Comparison of ENCODE assay signal across 8 mouse cellular contexts in the genomic region with DNA sequence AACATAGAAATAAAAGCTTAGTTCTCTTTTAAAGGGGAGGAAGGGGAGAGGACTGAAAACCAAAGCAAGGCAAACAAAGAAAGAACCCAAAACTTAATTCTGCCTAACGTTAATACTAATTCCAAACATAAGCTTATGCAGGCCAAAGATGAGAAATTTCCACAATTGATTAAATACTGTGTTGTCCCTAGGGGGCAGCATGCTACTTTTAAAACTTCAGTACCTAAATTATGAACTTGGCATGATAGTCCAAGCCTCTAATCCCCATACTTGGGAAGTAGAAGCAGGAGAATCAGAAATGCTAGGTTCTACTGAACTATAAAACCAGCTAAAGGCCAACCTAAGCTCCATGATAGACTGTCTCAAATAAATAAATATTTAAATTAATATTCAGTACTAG. TPM values are rescaled to one million over a fixed set of nuclear protein-coding genes. Genes with fewer than 3 reads are reported as not detected.
A peak's percentile ranks its signal among the peaks of the same experiment; 100 is the strongest.
DNase-seq lines count a peak whose midpoint lies in the region; ATAC-seq and TF ChIP-seq lines count a peak whose summit lies in the region.
"Had no signal": no experiment of that assay in that cellular context is flagged by ENCODE, and none has a peak within 500 bp of the region (broad histone marks: within the 10 kb centered on the region; RNA-seq: fewer than 3 reads in every experiment).

No protein-coding gene starts in this region.

- H3K4me2 ChIP-seq in intestine, postnatal 0 days (replicated peaks; ENCODE audit: low read depth), result no peak overlapping the region
- H3K4me2 ChIP-seq in intestine, embryonic 16.5 days (ENCODE audit: low read depth, low read length), result no peak overlapping the region
- H3K4me2 ChIP-seq: midbrain, embryonic 12.5 days had no signal

- no peaks in the 10 kb centered on the region for H3K4me1 ChIP-seq in intestine, postnatal 0 days (replicated peaks; ENCODE audit: control insufficient read depth, insufficient read depth, low read length)
- H3K4me1 ChIP-seq in intestine, embryonic 16.5 days (ENCODE audit: control insufficient read depth, insufficient read depth, low read length), result no peaks in the 10 kb centered on the region
- H3K4me1 ChIP-seq: midbrain, embryonic 12.5 days had no signal

- no peak overlapping the region for H3K4me3 ChIP-seq in intestine, postnatal 0 days (ENCODE audit: low read depth, low read length)
- no peak overlapping the region for H3K4me3 ChIP-seq in intestine, embryonic 16.5 days (ENCODE audit: low read length)
- H3K4me3 ChIP-seq: midbrain, embryonic 12.5 days had no signal

- no peak for ATAC-seq in intestine, postnatal 0 days
- no peak for ATAC-seq in intestine, embryonic 16.5 days
- ATAC-seq in megakaryocyte, adult 5-6 weeks (ENCODE audit: poor library complexity, severe bottlenecking), result no peak

- peak; percentile 68 for TF ChIP-seq CTCF in intestine, postnatal 0 days (IDR thresholded peaks at IDR 0.05; ENCODE audit: low read depth)

- no peak overlapping the region for H3K27ac ChIP-seq in intestine, postnatal 0 days (ENCODE audit: low read depth, low read length)
- H3K27ac ChIP-seq in intestine, embryonic 16.5 days (ENCODE audit: low read length), result no peak overlapping the region
- H3K27ac ChIP-seq: midbrain, embryonic 12.5 days had no signal

- peak; percentile 67 for DNase-seq in 416B (ENCODE audit: low read depth)
- peak; percentile 43 to 49 for DNase-seq in B cell, adult 2 months
- DNase-seq in heart, postnatal 14 days, result peak; percentile 13 to 47
- no peak for DNase-seq in cerebellum, postnatal 4 days (ENCODE audit: low spot score in 2 of 2)

- no peaks in the 10 kb centered on the region for H3K27me3 ChIP-seq in intestine, postnatal 0 days (replicated peaks; ENCODE audit: control insufficient read depth, insufficient read depth, low read length)
- no peaks in the 10 kb centered on the region for H3K27me3 ChIP-seq in intestine, embryonic 16.5 days (replicated peaks; ENCODE audit: control insufficient read depth, insufficient read depth, low read length)
- H3K27me3 ChIP-seq: midbrain, embryonic 12.5 days had no signal

- intact Hi-C loops in heart, postnatal 14 days (cut with DNase I), result loop anchor here (1.0 to 10.0 kb wide), 5 partner anchors 77 to 276 kb away; a partner anchor contains a TSS

- 50% methylated on average over 1 of the region's 1 CpGs for WGBS in intestine, postnatal 0 days
- WGBS in intestine, embryonic 16.5 days, result 66% methylated on average over 1 of the region's 1 CpGs

- H3K9ac ChIP-seq in intestine, postnatal 0 days (ENCODE audit: low read depth, low read length), result no peak overlapping the region
- H3K9ac ChIP-seq in intestine, embryonic 16.5 days (ENCODE audit: low read depth, low read length), result no peak overlapping the region
- H3K9ac ChIP-seq: midbrain, embryonic 12.5 days had no signal

- no peaks in the 10 kb centered on the region for H3K9me3 ChIP-seq in intestine, postnatal 0 days (ENCODE audit: control insufficient read depth)
- H3K9me3 ChIP-seq in intestine, embryonic 16.5 days (ENCODE audit: control insufficient read depth, low read length), result no peaks in the 10 kb centered on the region
- H3K9me3 ChIP-seq: midbrain, embryonic 12.5 days had no signal

- no peaks in the 10 kb centered on the region for H3K36me3 ChIP-seq in intestine, postnatal 0 days (ENCODE audit: control insufficient read depth, insufficient read depth)
- no peaks in the 10 kb centered on the region for H3K36me3 ChIP-seq in intestine, embryonic 16.5 days (ENCODE audit: control insufficient read depth, insufficient read depth, low read length)
- H3K36me3 ChIP-seq: midbrain, embryonic 12.5 days had no signal

RNA-seq across cellular contexts. Expression of a gene that starts 18.7 kb away (rescaled TPM):
- polyA plus RNA-seq in intestine, postnatal 0 days (2015; fragmentation: Nextera tagmentation; extraction: Ambion mirVana), result 2.4 and 3.0 TPM in 2 replicates
- 2.8 and 2.9 TPM in 2 replicates for polyA plus RNA-seq in intestine, embryonic 16.5 days (2015; fragmentation: Nextera tagmentation; extraction: Ambion mirVana)
- total RNA-seq in heart, postnatal 14 days (2021), result 10 to 100 TPM; 32.1 to 32.8 TPM
- total RNA-seq in megakaryocyte, adult 5-6 weeks (2015), result 9.5 and 10.4 TPM in 2 replicates
- total RNA-seq in megakaryocyte, adult 5-6 weeks (2017), result 7.3 and 9.1 TPM in 2 replicates

Comparison
In these comparisons a context has a peak if more than half of its experiments do, and no peak if none do; other contexts are left out.
1. DNase-seq: peak in 416B (single experiment), B cell, adult 2 months (2 of 2) and heart, postnatal 14 days (2 of 2); none in cerebellum, postnatal 4 days (0 of 2).